Mouse (Mus musculus) forebrain, embryonic 15.5 days (tissue): ENCODE measurements around the gene Foxp1. TPM values are rescaled to one million over a fixed set of nuclear protein-coding genes. Genes with fewer than 3 reads are reported as not detected.

Experiments used
- ATAC-seq: fragments of 200-750 bp; cut with Nextera tagmentation; replicated peaks from 2 replicates; pipeline ENCODE4 v1.8.0; 2017; ENCODE audit warnings: mild to moderate bottlenecking, moderate TSS enrichment, moderate library complexity
- H3K27ac ChIP-seq: fragments of 300-500 bp; sonication (generic); replicated peaks from 2 replicates; pipeline ENCODE4 v1.5.1; 2015; ENCODE audit warnings: mild to moderate bottlenecking, inconsistent platforms
- H3K27me3 ChIP-seq: fragments of 300-500 bp; sonication (generic); 2 replicates; pipeline ENCODE4 v1.6.1; 2015; ENCODE audit warnings: inconsistent platforms
- H3K36me3 ChIP-seq: fragments of 300-500 bp; sonication (generic); 2 replicates; pipeline ENCODE4 v1.6.1; 2015; ENCODE audit warnings: mild to moderate bottlenecking, inconsistent platforms
- H3K4me1 ChIP-seq: fragments of 300-500 bp; sonication (generic); 2 replicates; pipeline ENCODE4 v1.6.1; 2015; ENCODE audit warnings: inconsistent platforms
- H3K4me2 ChIP-seq: fragments of 300-500 bp; sonication (generic); replicated peaks from 2 replicates; pipeline ENCODE4 v1.6.1; 2015; ENCODE audit warnings: mild to moderate bottlenecking, inconsistent platforms
- H3K4me3 ChIP-seq: fragments of 300-500 bp; sonication (generic); 2 replicates; pipeline ENCODE4 v1.5.1; 2015; ENCODE audit warnings: mild to moderate bottlenecking, inconsistent platforms
- H3K9ac ChIP-seq: fragments of 300-500 bp; sonication (generic); replicated peaks from 2 replicates; pipeline ENCODE4 v1.6.1; 2015; ENCODE audit warnings: mild to moderate bottlenecking, inconsistent platforms
- H3K9me3 ChIP-seq: fragments of 300-500 bp; sonication (generic); 2 replicates; pipeline ENCODE4 v1.6.1; 2016; ENCODE audit warnings: inconsistent platforms
- WGBS: fragments of 180-500 bp; shearing (Covaris S2); methylation state at CpG from one replicate; pipeline ENCODE4 v1.1.7; 2015; ENCODE audit warnings: mixed read lengths; 5-methylcytosine and 5-hydroxymethylcytosine counted together
- polyA plus RNA-seq: library from polyadenylated mRNA; unstranded; fragments of >200 nt; fragmentation: Nextera tagmentation; extraction: Ambion mirVana; gene quantifications from 2 replicates; pipeline ENCODE4 v1.2.1, GENCODE M21; 2015

Gene Foxp1
- polyA plus RNA-seq, 1 experiment from 2014 or later = 102 TPM

DNA sequence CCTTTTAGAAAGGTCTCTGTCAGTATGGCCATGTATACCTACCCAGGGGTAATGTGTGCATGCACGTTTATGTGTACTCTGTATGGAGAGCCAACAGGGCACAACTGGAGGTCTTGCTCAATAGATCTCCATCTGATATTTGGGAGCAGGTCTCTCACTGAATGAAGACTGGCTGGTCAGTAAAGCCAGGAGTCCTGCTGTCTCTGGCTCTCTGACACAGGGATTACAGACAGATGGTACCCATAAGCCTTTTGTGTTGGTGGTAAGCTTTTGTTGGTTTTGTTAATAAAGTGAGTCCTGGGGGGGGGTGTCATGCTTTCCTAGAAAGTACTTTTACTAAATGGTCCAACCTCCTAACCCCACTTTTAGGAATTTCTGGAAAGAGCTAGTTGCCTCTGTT, 245.3 kb downstream of the Foxp1 start:
- no peak for ATAC-seq
- H3K27me3 ChIP-seq = no peaks in the 10 kb centered on the region

GRCm38 (mm10) chr6:99276297-99276653, 246.2 kb downstream of the Foxp1 start:
- Histone ChIP-seq H3K36me3 (no peaks in the 10 kb centered on the region), H3K4me1 (0 out of 2 replicates have a peak, but pooled peaks cover 11% of the 10 kb centered on the region), H3K27me3 (no peaks in the 10 kb centered on the region), H3K4me3 (no peak overlapping the region), H3K4me2 (no peak overlapping the region), H3K27ac (no peak overlapping the region), H3K9me3 (no peaks in the 10 kb centered on the region), H3K9ac (no peak overlapping the region)
- no peak for ATAC-seq
- 74% methylated on average over 7 of the region's 7 CpGs for WGBS

More for the DNA sequence above, 245.3 kb downstream of the Foxp1 start:
- WGBS = 83% methylated on average over 1 of the region's 1 CpGs
- H3K9me3 ChIP-seq = no peaks in the 10 kb centered on the region
- H3K27ac ChIP-seq = no peak overlapping the region
- H3K9ac ChIP-seq = no peak overlapping the region
- H3K4me3 ChIP-seq = no peak overlapping the region
- no peaks in the 10 kb centered on the region for H3K36me3 ChIP-seq
- no peak overlapping the region for H3K4me2 ChIP-seq
- 0 out of 2 replicates have a peak, but pooled peaks cover 11% of the 10 kb centered on the region for H3K4me1 ChIP-seq

- H3K4me3 ChIP-seq = no peak overlapping the region
- H3K9me3 ChIP-seq = no peaks in the 10 kb centered on the region
- H3K27me3 ChIP-seq = no peaks in the 10 kb centered on the region
- 0 out of 2 replicates have a peak, but pooled peaks cover 12% of the 10 kb centered on the region for H3K4me1 ChIP-seq
- no peaks in the 10 kb centered on the region for H3K36me3 ChIP-seq
- H3K27ac ChIP-seq = no peak overlapping the region
- no peak overlapping the region for H3K4me2 ChIP-seq
- H3K9ac ChIP-seq = no peak overlapping the region
- 36% methylated on average over 21 of the region's 21 CpGs for WGBS
- no peak for ATAC-seq
These were observed 246.9 kb downstream of the Foxp1 start for GRCm38 (mm10) chr6:99275381-99276296.

DNA sequence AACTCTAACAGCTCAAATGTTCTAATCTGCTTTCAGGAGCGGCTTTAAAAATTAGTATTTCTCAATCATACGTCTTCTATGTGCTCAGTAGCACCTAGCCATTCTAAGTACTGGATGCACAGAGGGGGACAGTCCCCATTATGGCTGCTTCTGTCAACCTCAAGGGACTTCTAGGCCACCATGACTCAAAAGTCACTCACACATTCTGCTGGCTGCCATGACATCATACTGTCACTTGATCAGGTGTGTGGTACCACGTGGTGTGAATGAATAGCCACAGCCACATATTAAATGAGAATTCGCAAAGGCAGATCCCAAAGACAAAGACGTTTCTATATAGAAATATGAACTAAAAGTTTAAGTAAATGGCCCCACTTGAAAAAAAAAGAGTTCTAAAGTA, 247.9 kb downstream of the Foxp1 start:
- H3K9me3 ChIP-seq = no peaks in the 10 kb centered on the region
- 0 out of 2 replicates have a peak, but pooled peaks cover 12% of the 10 kb centered on the region for H3K4me1 ChIP-seq
- H3K4me3 ChIP-seq = no peak overlapping the region
- H3K9ac ChIP-seq = no peak overlapping the region
- no peak overlapping the region for H3K4me2 ChIP-seq
- no peak for ATAC-seq
- H3K36me3 ChIP-seq = no peaks in the 10 kb centered on the region
- H3K27ac ChIP-seq = no peak overlapping the region
- no peaks in the 10 kb centered on the region for H3K27me3 ChIP-seq
- 87% methylated on average over 5 of the region's 5 CpGs for WGBS

GRCm38 (mm10) chr6:99274222-99274621, 248.3 kb downstream of the Foxp1 start:
- Histone ChIP-seq H3K4me2 (no peak overlapping the region), H3K27me3 (no peaks in the 10 kb centered on the region), H3K27ac (no peak overlapping the region), H3K9ac (no peak overlapping the region), H3K4me3 (no peak overlapping the region), H3K4me1 (0 out of 2 replicates have a peak, but pooled peaks cover 12% of the 10 kb centered on the region), H3K9me3 (no peaks in the 10 kb centered on the region), H3K36me3 (no peaks in the 10 kb centered on the region)
- 79% methylated on average over 6 of the region's 6 CpGs for WGBS
- no peak for ATAC-seq

DNA sequence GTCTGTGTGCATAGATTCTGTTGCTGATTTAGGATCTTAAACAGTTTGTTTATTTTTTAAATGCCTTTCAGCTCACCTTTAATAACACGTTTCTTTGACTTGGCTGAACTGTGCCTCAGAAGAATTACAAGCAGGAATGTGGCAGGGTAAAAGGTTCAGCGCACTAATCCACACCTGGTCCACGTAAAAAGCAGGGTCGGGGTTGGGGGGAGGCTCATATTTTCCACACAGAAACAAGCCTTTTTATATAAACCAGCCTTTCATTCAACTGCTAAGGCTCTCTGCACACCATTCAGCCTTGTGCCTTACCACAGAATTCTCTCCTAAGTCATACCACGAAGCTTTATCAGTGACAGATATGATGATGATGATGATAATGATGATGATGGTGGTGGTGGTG, 249.3 kb downstream of the Foxp1 start:
- Histone ChIP-seq H3K9ac (no peak overlapping the region), H3K4me3 (no peak overlapping the region), H3K36me3 (no peaks in the 10 kb centered on the region), H3K27ac (no peak overlapping the region), H3K4me2 (no peak overlapping the region), H3K9me3 (no peaks in the 10 kb centered on the region), H3K27me3 (no peaks in the 10 kb centered on the region), H3K4me1 (peaks cover 19% of the 10 kb centered on the region)
- 85% methylated on average over 5 of the region's 5 CpGs for WGBS
- no peak for ATAC-seq

GRCm38 (mm10) chr6:99272174-99272573, 250.3 kb downstream of the Foxp1 start:
- Histone ChIP-seq H3K9me3 (no peaks in the 10 kb centered on the region), H3K4me3 (no peak overlapping the region), H3K36me3 (no peaks in the 10 kb centered on the region), H3K27me3 (no peaks in the 10 kb centered on the region), H3K27ac (no peak overlapping the region), H3K4me1 (peaks cover 22% of the 10 kb centered on the region), H3K9ac (no peak overlapping the region), H3K4me2 (no peak overlapping the region)
- WGBS = 85% methylated on average over 3 of the region's 3 CpGs
- no peak for ATAC-seq

- Histone ChIP-seq H3K4me2 (no peak overlapping the region), H3K36me3 (no peaks in the 10 kb centered on the region), H3K27me3 (no peaks in the 10 kb centered on the region), H3K9me3 (no peaks in the 10 kb centered on the region), H3K27ac (no peak overlapping the region), H3K9ac (no peak overlapping the region), H3K4me1 (peaks cover 23% of the 10 kb centered on the region), H3K4me3 (no peak overlapping the region)
- 91% methylated on average over 7 of the region's 7 CpGs for WGBS
- ATAC-seq = no peak
These were observed 250.8 kb downstream of the Foxp1 start for GRCm38 (mm10) chr6:99271741-99272140.

- Histone ChIP-seq H3K4me1 (peaks cover 31% of the 10 kb centered on the region), H3K9me3 (no peaks in the 10 kb centered on the region), H3K27me3 (no peaks in the 10 kb centered on the region), H3K4me2 (no peak overlapping the region), H3K36me3 (no peaks in the 10 kb centered on the region), H3K4me3 (no peak overlapping the region), H3K9ac (no peak overlapping the region), H3K27ac (no peak overlapping the region)
- no peak for ATAC-seq
- WGBS = 72% methylated on average over 6 of the region's 6 CpGs
These were observed 252.6 kb downstream of the Foxp1 start for GRCm38 (mm10) chr6:99269921-99270320.

DNA sequence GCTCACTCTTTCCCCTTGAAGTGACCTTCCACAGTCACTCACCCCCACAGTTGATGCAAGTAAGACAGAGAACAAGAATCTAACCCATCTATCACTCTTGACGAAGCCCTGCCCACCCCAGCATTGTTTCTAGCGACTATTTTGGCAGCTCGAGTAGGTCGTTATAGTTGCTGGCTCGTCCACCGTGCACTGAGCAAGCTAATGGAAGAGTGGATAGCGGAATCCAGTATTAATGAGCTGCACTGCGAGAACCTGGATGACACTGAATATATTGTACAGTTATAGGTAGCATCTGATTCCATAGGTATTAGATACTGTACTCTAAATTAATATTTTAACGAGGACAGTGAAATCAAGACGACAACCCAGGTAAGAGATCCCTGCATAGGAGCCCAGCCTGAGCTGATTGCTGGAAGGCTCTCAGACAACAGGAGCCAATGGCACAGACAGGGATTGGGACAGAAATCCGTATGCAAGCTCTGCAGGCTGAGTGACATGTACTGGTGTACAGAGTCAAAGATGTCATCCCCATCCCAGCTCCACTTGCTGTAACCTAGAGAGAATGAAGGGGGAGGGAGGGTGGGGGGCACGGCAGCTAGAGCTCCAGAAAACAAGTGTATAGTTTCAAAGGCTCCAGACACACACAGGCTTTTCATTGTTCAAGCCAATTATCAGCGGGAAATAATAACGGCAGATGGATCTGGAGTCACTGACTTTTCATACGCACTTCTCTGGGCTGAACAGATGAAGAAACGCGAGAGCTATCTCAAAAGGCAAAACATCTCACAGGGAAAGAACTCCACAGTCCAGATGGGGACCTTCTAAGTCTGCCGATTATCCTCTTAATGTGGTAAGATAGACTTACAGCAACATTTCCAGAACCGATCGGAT, 254.1 kb downstream of the Foxp1 start:
- 29% methylated on average over 20 of the region's 20 CpGs for whole genome bisulfite sequencing
- H3K4me3 ChIP-seq = no peak overlapping the region
- no peaks in the 10 kb centered on the region for H3K9me3 ChIP-seq
- no peaks in the 10 kb centered on the region for H3K36me3 ChIP-seq
- no peak overlapping the region for H3K4me2 ChIP-seq
- ATAC-seq = peak; percentile 65
- H3K27me3 ChIP-seq = peaks cover 3% of the 10 kb centered on the region; the same call in 1 of the 2 replicates
- no peak overlapping the region for H3K27ac ChIP-seq
- H3K9ac ChIP-seq = no peak overlapping the region
- peaks cover 45% of the 10 kb centered on the region for H3K4me1 ChIP-seq

DNA sequence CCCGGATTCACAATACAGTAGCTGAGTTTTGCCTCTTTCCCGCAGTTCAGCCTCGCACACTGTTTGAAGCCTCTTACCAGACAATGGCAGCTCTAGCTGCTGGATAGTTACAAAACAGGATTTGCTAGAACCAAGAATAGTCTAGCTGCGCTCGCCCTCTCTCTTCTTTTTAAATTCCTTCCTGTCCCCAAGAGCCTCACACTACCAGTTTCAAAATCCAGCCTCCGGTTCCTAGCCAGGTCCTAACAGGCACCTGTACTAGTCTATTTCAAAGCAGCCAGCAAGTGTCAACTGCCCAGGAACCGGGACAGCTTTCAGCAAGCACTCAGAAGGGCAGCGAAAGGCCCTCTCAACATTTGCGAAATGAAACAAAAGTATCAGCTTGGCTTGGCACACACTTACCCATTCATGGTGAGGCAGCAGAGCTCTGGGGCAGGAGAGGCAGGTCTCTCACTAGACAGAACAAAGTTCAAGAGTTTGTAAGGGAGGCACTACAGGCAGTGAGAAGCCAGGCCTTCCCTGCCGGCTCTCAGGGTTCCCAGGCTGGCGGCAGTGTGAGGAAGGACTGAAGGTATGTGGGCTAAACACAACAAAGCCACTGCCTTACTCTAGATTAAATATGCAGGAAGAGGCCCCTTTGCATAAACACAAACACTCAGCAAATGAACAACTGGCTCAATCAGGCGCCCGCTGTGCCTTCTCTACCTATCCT, 256.4 kb downstream of the Foxp1 start:
- Histone ChIP-seq H3K4me2 (peak overlapping the region; percentile 32), H3K4me1 (peaks cover 50% of the 10 kb centered on the region), H3K27ac (peak overlapping the region; percentile 63), H3K9ac (peak overlapping the region; percentile 18; the same call in 1 of the 2 replicates), H3K36me3 (no peaks in the 10 kb centered on the region), H3K4me3 (no peak overlapping the region), H3K27me3 (peaks cover 3% of the 10 kb centered on the region; the same call in 1 of the 2 replicates), H3K9me3 (no peaks in the 10 kb centered on the region)
- WGBS = 12% methylated on average over 13 of the region's 13 CpGs
- peak; percentile 13; the same call in 1 of the 2 replicates for ATAC-seq
